Mouse (Mus musculus) frontal cortex, adult 2 months (tissue): ENCODE measurements around the gene Cct2. TPM values are rescaled to one million over a fixed set of nuclear protein-coding genes. Genes with fewer than 3 reads are reported as not detected.

ENCODE experiments used
- DNase-seq, 2 experiments: peaks; one replicate each; pipeline ENCODE4 v3.0.0; 2022; ENCODE audit warnings: low spot score in 1 of 2; ENCODE audit errors: extremely low spot score in 1 of 2
- polyA plus RNA-seq: library from polyadenylated mRNA; depleted of rRNA; stranded (reverse); fragments of >200 nt; gene quantifications from 2 replicates; pipeline ENCODE4 v1.2.3, GENCODE M21; 2012; rRNA removed

The Cct2 gene
- 138 and 146 TPM in 2 replicates for polyA plus RNA-seq

- DNase-seq: peak; percentile 68 to 91
Observed at GRCm38 (mm10) chr10:117063254-117064021, at the start of gene Cct2. Gene Cct2 (minus strand): TSS chr10:117063814.

DNA sequence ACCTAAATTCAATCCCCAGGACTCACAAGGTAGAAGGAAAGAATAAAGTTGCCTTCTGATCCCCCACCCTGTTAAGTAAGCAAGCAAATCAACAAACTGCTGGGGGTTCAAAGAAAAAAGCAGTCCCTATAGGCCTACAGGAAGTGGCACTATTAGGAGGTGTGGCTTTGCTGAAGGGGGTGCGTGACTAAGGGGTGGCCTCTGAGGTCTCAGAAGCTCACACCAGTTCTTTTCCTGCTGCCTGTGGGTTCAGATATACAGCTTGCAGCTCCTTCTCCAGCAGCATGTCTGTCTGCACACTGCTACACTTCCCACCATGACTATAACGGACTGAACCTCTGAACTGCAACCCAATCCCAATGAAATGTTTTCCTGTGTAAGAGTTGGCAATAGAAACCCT, 48.9 kb upstream of the Cct2 start:
- no peak for DNase-seq

- DNase-seq: no peak
Observed at GRCm38 (mm10) chr10:117111455-117111854, 47.8 kb upstream of the Cct2 start.

DNA sequence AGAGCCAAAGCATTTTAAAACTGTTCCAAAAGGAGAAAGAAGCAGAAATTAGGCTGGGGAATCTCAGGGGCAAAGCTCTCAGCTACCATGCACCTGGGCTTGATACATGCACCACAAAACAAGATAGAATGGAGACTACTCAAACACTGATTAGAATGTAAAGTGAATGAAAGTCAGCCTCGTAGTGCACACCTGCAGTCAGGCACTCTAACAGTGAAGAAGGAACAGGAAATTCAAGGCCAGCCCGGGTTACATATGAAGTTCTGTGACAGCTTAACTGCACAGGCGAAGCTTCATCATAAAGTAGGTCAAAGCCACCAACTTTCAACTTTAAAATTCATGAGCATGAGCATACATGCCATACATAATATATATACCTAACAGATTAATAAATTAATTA, 46.7 kb upstream of the Cct2 start:
- no peak for DNase-seq

DNA sequence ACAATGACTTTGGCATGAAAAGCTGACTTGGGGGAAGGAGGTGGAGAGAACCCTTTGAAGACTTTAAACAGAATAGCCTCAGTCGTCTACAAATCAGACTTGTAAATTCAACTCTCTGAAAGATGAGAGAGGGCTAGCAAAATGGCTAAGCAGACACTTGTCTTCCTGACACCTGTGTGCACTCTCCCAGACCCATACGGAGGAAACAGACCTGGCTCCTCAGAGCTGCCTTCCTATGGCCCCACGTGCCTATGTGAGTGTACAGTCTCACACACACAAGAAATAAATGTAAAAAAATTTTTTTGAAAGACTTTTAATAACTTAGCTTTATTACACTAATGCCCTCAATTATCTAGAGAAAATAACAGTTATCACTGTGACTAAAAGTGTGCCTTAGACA, 43.1 kb upstream of the Cct2 start:
- no peak for DNase-seq

- DNase-seq: no peak
Observed at GRCm38 (mm10) chr10:117106244-117106643, 42.6 kb upstream of the Cct2 start.

- no peak for DNase-seq
Observed at GRCm38 (mm10) chr10:117105015-117105414, 41.4 kb upstream of the Cct2 start.

DNA sequence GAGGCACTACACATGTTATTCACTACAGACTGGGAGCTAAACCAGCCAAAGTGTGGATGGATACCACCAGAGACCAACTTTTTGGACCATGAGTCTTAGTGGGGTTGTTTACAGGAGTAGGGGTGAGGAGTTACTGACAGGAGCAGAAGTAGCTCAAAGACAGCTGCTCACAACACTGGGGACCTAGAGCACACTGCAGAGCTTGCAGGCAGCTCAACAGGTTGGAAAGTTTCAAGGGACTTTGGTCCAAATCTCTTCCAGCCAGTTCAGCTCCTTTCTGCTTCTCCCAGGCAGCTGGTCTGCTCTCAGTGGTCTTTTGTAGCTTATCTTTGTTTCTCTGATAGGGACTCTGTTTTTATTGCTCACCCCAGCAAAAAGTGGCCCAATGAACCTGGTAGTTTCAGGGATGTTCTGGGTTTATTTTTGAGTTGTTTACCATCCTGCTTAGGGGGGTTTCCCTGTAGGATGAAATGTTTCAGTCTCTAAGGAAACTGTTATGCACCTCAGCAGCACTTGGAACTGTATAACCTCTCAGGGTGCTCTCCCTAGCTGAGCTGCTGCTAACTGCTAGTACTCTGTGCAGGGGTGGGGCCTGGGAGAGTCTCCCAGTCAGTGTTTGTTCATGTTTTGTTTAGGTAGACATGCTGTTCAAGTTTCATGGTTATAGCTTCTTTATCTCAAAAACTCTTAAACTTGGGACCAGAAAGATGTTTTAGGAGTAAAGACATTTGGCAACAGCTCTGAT, 40.4 kb upstream of the Cct2 start:
- DNase-seq: no peak

DNA sequence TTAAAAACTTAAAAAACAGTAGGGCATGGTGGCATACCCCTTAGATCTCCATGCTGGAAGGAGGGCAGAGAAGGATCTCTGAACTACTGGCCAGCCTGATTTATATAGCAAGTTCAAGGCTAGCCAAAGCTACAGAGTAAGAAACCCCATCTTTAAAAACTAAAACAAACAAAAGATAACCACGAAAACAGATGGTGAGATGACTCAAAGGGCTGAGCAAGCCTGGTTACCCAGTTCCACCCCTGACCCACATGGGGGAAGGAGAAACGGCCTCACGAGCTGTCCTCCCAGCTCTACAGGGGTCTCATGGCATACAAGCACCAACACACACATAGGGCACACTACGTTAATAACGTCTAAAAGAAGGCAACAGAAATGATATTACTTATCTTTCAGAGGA, 36.6 kb upstream of the Cct2 start:
- no peak for DNase-seq

DNA sequence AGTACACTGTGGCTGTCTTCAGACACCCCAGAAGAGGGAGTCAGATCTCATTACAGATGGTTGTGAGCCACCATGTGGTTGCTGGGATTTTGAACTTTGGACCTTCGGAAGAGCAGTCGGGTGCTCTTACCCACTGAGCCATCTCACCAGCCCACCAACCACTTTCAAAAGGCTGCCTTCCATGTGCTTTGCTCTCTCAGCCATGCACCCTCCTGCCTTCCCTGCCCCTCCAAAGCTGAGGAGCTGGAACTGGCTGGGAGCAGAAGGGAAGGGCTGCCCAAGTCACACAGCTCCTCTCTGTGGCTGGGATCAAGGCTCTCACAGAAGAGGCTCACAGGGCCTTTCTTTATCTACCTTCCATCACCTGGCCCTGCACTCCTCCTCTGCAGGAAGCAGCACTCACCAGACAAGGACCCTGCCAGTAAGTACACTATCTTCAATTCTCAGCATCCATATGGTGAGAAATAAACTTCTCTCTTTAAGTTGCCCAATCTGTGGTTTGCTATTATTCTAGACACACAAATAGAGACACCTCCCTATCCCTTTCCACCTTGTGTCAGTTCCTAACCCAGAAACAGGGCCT, 33.6 kb upstream of the Cct2 start:
- DNase-seq: no peak

DNA sequence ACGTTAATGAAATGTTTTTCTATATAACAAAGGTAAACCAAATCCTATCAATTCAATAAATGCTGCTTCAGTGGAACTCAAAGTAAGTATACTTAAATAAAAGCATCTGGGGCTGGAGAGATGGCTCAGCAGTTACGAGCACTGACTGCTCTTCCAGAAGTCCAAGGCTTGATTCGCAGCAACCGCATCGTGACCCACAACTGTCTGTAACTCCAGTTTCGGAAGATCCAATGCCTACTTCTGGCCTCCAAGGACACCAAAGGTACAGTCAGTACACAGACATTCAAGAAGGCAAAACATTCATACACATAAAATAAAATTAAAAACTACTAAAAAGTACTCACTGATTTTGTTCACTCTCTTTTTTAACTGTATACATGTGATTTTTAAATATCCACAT, 32.5 kb upstream of the Cct2 start:
- DNase-seq: no peak

DNA sequence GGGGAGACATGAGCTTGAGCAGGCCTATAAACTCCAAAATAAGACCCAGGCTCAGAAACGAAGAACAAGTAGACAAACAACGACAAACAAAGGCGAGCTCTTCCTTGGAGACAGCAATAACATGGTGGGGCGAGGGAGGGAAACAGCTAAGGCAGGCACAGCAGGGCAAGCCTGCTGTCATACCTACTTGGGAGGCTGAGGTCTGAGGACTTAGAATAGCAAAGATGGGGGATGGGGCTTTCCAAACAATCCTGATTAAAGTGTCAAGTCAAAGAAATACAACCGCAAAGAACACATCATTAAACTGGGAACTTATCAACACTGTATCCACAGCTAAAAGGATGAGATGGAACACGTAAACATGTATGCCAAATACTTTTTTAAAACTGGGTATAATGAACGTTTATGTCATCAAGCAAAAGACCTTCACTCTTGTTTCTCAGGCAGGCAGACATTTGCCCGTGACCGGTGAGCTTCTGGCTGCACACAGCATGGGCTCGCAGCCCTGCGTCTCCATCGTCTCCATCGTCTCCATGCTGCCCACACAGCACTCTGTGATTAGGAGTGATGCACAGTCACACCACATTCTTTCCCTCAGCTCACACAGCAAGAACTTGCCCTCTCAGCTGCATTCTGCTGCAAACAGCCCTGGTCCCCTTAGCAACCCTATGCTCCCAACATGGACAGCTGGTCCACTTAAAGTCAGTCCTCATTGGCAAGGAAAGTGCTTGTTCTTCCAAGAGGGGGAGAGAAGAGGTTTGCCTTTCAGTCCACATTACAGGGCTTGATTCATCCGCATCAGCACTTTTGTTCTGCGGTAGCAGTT, 31.1 kb upstream of the Cct2 start:
- peak; percentile 19 to 33 for DNase-seq

- no peak for DNase-seq
Observed at GRCm38 (mm10) chr10:117089628-117090027, 26.0 kb upstream of the Cct2 start.

DNA sequence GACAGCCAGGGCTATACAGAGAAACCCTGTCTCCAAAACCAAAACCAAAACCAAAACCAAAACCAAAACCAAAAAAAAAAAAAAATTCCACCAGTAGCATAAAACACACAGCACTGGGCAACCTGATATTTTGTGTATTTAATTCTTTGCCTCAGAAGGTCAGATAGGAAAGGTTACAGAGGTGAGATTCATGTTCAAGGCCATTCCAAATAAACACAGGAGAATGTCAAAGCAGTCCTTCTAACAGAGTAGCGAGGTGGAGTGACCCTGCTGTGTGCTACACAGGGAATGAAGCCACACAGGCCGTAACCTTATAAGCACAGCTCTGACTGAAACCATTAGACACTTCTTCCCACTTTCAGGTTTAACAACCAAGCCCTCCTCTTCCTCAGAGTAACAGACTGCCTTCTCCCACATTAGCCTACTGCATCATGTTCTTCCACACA, 18.3 kb upstream of the Cct2 start:
- DNase-seq: no peak

DNA sequence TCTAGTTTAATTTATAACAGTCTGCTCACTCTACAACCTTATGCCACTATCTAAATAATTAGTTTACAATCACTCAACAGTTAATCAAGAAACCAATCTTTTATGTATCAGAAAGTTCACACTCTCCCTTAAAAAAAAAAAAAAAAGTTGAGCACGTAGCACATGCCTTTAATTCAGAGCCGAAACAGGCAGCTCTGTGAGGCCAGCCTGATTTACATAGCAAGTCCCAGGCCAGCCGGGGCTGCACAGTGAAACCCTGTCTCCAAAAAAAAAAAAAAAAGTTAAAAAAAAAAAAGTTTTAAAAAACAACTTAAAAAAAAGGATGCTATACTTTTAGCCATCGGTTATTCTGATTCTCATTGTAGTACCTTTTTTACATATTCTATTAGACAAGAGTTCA, 17.7 kb upstream of the Cct2 start:
- DNase-seq: no peak

GRCm38 (mm10) chr10:117078284-117078683, 14.7 kb upstream of the Cct2 start:
- no peak for DNase-seq

DNA sequence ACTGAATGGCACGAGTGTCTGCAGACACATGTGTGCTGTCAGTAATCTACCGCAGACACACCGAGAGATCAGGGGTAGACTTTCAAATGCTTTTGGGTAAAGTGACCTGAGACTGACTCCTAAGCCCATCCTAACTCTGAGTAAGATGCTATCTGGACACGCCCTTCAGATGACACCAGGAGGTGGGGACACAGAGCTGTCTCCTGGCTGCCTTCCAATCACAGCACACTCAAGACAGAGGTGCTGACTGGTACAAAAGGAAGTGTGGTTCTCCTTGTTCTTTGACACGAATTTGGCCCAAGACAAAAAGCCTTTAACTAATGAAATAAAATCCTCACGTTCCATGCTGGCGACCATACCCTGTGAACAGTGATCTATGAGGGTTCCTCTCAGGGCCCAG, 9.6 kb upstream of the Cct2 start:
- no peak for DNase-seq

DNA sequence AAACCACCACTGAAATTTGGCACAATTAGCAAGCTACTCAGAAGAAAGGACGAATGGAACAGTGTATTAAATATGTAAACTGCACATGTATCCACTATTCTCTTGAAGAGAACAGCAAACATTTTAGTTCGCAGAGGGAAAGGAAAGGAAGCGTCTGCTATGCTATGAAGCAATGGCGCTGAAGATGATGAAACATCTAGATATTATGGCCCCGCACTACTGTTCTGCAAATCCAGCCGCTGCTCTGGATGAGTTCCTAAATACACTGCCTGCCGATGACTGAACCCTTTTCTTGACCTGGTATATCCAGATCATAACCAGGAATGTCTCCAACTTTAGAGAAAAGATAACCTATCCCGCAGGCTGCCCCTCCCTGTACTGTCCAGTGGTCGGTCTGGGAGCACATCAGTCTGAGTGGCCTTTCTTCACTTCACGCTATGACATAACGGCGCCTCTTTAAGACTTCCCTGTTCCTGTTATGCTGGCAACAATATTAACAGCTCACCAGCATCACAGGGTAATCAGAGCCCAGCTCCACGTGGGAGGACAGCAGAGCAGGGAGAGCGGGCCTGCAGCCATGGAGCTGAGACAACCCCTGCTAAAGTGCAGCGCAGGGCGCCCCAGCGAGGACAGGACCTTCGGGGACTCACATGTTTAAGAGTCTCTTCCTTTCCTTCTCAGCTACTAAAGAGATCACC, 8.7 kb upstream of the Cct2 start:
- no peak for DNase-seq

GRCm38 (mm10) chr10:117069109-117069508, 5.5 kb upstream of the Cct2 start:
- no peak for DNase-seq

DNA sequence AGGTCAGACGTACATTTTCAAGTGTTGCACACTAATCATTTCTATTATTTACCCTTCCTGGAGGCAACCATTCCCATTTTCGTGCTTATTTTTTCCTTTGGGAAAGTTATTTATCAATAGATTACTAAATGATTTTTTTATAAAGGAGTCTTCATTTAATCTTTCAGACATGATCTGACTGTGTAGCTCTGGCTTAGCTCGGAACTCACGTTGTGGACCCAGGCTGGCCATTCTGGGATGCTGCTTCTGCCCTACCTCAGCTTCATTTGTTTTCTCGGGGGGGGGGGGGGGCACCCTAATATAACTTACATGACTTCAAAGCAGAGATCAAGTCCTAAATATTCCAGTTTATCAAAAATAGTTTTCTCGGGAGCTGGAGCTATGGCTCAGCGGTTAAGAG, 462 bp upstream of the Cct2 start:
- no peak for DNase-seq
